Mouse (Mus musculus): Measurements from ENCODE around the gene Entpd2. TPM values are rescaled to one million over a fixed set of nuclear protein-coding genes. Genes with fewer than 3 reads are reported as not detected.
A peak's percentile ranks its signal among the peaks of the same experiment; 100 is the strongest.

The Entpd2 gene
- polyA plus RNA-seq (2012; rRNA removed) (3.3 and 3.9 TPM in 2 replicates), polyA plus RNA-seq (2014; fragmentation: Nextera tagmentation; extraction: Ambion mirVana) (2.1 and 2.6 TPM in 2 replicates)

- Histone ChIP-seq H3K4me1 (ENCODE audit: control insufficient read depth, insufficient read depth, low read length) (0 out of 2 replicates have a peak, but pooled peaks cover 7% of the 10 kb centered on the region), H3K27me3 (ENCODE audit: control insufficient read depth, insufficient read depth, low read length) (peaks cover 55% of the 10 kb centered on the region), H3K4me3 (replicated peaks; ENCODE audit: low read length) (peak within 1 kb of the TSS; percentile 31), H3K9ac (ENCODE audit: low read depth, low read length, severe bottlenecking) (no peak within 1 kb of the TSS), H3K9me3 (ENCODE audit: control insufficient read depth, low read length) (no peaks in the 10 kb centered on the region), H3K4me2 (replicated peaks; ENCODE audit: low read depth, low read length, severe bottlenecking) (peak within 1 kb of the TSS; percentile 46), H3K36me3 (ENCODE audit: control insufficient read depth, insufficient read depth, low read length) (no peaks in the 10 kb centered on the region), H3K27ac (replicated peaks; ENCODE audit: low read depth, low read length) (no peak within 1 kb of the TSS)
- TF ChIP-seq POLR2A (IDR thresholded peaks at IDR 0.05; ENCODE audit: borderline replicate concordance, extremely low read depth, insufficient read depth, insufficient read length) = no peak
- DNase-seq (ENCODE audit: low spot score) (no peak), ATAC-seq (ENCODE audit: low FRiP score, low read depth) (no peak)
- WGBS = 1% methylated on average over 57 of the region's 57 CpGs
Observed at GRCm38 (mm10) chr2:25395721-25396596, at the start of gene Entpd2. TSS of gene Entpd2 (plus strand) at chr2:25395874.

- no peak for TF ChIP-seq POLR2A (IDR thresholded peaks at IDR 0.05; ENCODE audit: borderline replicate concordance, extremely low read depth, insufficient read depth, insufficient read length)
- no peaks in the 10 kb centered on the region for H3K4me1 ChIP-seq (ENCODE audit: control insufficient read depth, insufficient read depth, low read length)
- no peak for ATAC-seq (ENCODE audit: low FRiP score, low read depth)
- no peaks in the 10 kb centered on the region for H3K27me3 ChIP-seq (ENCODE audit: control insufficient read depth, insufficient read depth, low read length)
- H3K36me3 ChIP-seq (ENCODE audit: control insufficient read depth, insufficient read depth, low read length) = peaks cover 94% of the 10 kb centered on the region
- H3K9me3 ChIP-seq (ENCODE audit: control insufficient read depth, low read length) = no peaks in the 10 kb centered on the region
- H3K4me3 ChIP-seq (replicated peaks; ENCODE audit: low read length) = no peak overlapping the region
- H3K27ac ChIP-seq (replicated peaks; ENCODE audit: low read depth, low read length) = no peak overlapping the region
- WGBS = 88% methylated on average over 7 of the region's 7 CpGs
- DNase-seq (ENCODE audit: low spot score) = no peak
- H3K4me2 ChIP-seq (replicated peaks; ENCODE audit: low read depth, low read length, severe bottlenecking) = no peak overlapping the region
- no peak overlapping the region for H3K9ac ChIP-seq (ENCODE audit: low read depth, low read length, severe bottlenecking)
Observed at GRCm38 (mm10) chr2:25348162-25348561, 47.5 kb upstream of the Entpd2 start.

GRCm38 (mm10) chr2:25349499-25349898 lies 46.2 kb upstream of the Entpd2 start:
- 98% methylated on average over 4 of the region's 4 CpGs for WGBS
- Histone ChIP-seq H3K27ac (replicated peaks; ENCODE audit: low read depth, low read length) (no peak overlapping the region), H3K4me1 (ENCODE audit: control insufficient read depth, insufficient read depth, low read length) (no peaks in the 10 kb centered on the region), H3K4me2 (replicated peaks; ENCODE audit: low read depth, low read length, severe bottlenecking) (no peak overlapping the region), H3K36me3 (ENCODE audit: control insufficient read depth, insufficient read depth, low read length) (peaks cover 91% of the 10 kb centered on the region), H3K4me3 (replicated peaks; ENCODE audit: low read length) (no peak overlapping the region), H3K27me3 (ENCODE audit: control insufficient read depth, insufficient read depth, low read length) (no peaks in the 10 kb centered on the region), H3K9ac (ENCODE audit: low read depth, low read length, severe bottlenecking) (no peak overlapping the region), H3K9me3 (ENCODE audit: control insufficient read depth, low read length) (no peaks in the 10 kb centered on the region)
- no peak for DNase-seq (ENCODE audit: low spot score)
- TF ChIP-seq POLR2A (IDR thresholded peaks at IDR 0.05; ENCODE audit: borderline replicate concordance, extremely low read depth, insufficient read depth, insufficient read length) = no peak
- no peak for ATAC-seq (ENCODE audit: low FRiP score, low read depth)

- no peaks in the 10 kb centered on the region for H3K9me3 ChIP-seq (ENCODE audit: control insufficient read depth, low read length)
- WGBS = 89% methylated on average over 3 of the region's 3 CpGs
- no peak for DNase-seq (ENCODE audit: low spot score)
Observed at GRCm38 (mm10) chr2:25350701-25351100, 45.0 kb upstream of the Entpd2 start.

GRCm38 (mm10) chr2:25354211-25354610 lies 41.5 kb upstream of the Entpd2 start:
- WGBS = 89% methylated on average over 6 of the region's 6 CpGs
- no peak for ATAC-seq (ENCODE audit: low FRiP score, low read depth)
- H3K9ac ChIP-seq (ENCODE audit: low read depth, low read length, severe bottlenecking) = no peak overlapping the region
- H3K4me3 ChIP-seq (replicated peaks; ENCODE audit: low read length) = no peak overlapping the region
- no peak overlapping the region for H3K27ac ChIP-seq (replicated peaks; ENCODE audit: low read depth, low read length)
- H3K4me1 ChIP-seq (ENCODE audit: control insufficient read depth, insufficient read depth, low read length) = peaks cover 15% of the 10 kb centered on the region
- H3K9me3 ChIP-seq (ENCODE audit: control insufficient read depth, low read length) = no peaks in the 10 kb centered on the region
- no peak for DNase-seq (ENCODE audit: low spot score)
- no peak overlapping the region for H3K4me2 ChIP-seq (replicated peaks; ENCODE audit: low read depth, low read length, severe bottlenecking)
- peaks cover 46% of the 10 kb centered on the region for H3K36me3 ChIP-seq (ENCODE audit: control insufficient read depth, insufficient read depth, low read length)
- no peaks in the 10 kb centered on the region for H3K27me3 ChIP-seq (ENCODE audit: control insufficient read depth, insufficient read depth, low read length)
- TF ChIP-seq POLR2A (IDR thresholded peaks at IDR 0.05; ENCODE audit: borderline replicate concordance, extremely low read depth, insufficient read depth, insufficient read length) = no peak

More at GRCm38 (mm10) chr2:25350701-25351100, 45.0 kb upstream of the Entpd2 start:
- no peak overlapping the region for H3K27ac ChIP-seq (replicated peaks; ENCODE audit: low read depth, low read length)
- no peak for TF ChIP-seq POLR2A (IDR thresholded peaks at IDR 0.05; ENCODE audit: borderline replicate concordance, extremely low read depth, insufficient read depth, insufficient read length)
- no peak overlapping the region for H3K9ac ChIP-seq (ENCODE audit: low read depth, low read length, severe bottlenecking)
- no peak for ATAC-seq (ENCODE audit: low FRiP score, low read depth)
- peaks cover 79% of the 10 kb centered on the region for H3K36me3 ChIP-seq (ENCODE audit: control insufficient read depth, insufficient read depth, low read length)
- no peak overlapping the region for H3K4me3 ChIP-seq (replicated peaks; ENCODE audit: low read length)
- no peak overlapping the region for H3K4me2 ChIP-seq (replicated peaks; ENCODE audit: low read depth, low read length, severe bottlenecking)
- peaks cover 6% of the 10 kb centered on the region for H3K4me1 ChIP-seq (ENCODE audit: control insufficient read depth, insufficient read depth, low read length)
- no peaks in the 10 kb centered on the region for H3K27me3 ChIP-seq (ENCODE audit: control insufficient read depth, insufficient read depth, low read length)

Data from limb, embryonic 14.5 days (tissue).